Mouse (Mus musculus) stomach, postnatal 0 days (tissue): ENCODE results near the gene Arih2. TPM values are rescaled to one million over a fixed set of nuclear protein-coding genes. Genes with fewer than 3 reads are reported as not detected.
"Not testable (repeated sequence)": the region's sequence is repeated elsewhere in the genome, so short reads cannot be mapped to it uniquely, and the experiment has no call there.

Experiments used
- ATAC-seq: fragments of 200-750 bp; cut with Nextera tagmentation; 2 replicates; pipeline ENCODE4 v1.8.0; 2017; ENCODE audit not compliant: low FRiP score, low TSS enrichment
- DNase-seq: peaks from one replicate; pipeline ENCODE4 v3.0.0-alpha.2; 2016; ENCODE audit warnings: low spot score
- H3K27ac ChIP-seq: fragments of 300-500 bp; sonication (generic); replicated peaks from 2 replicates; pipeline ENCODE4 v1.5.1; 2014; ENCODE audit warnings: mild to moderate bottlenecking, control low read depth
- H3K27me3 ChIP-seq: fragments of 300-500 bp; sonication (generic); 2 replicates; pipeline ENCODE4 v1.6.1; 2014; ENCODE audit warnings: low read length; ENCODE audit not compliant: control insufficient read depth, insufficient read depth
- H3K36me3 ChIP-seq: fragments of 300-500 bp; sonication (generic); 2 replicates; pipeline ENCODE4 v1.6.1; 2014; ENCODE audit warnings: low read length, mixed read lengths; ENCODE audit not compliant: control insufficient read depth, insufficient read depth
- H3K4me1 ChIP-seq: fragments of 300-500 bp; sonication (generic); replicated peaks from 2 replicates; pipeline ENCODE4 v1.6.1; 2014; ENCODE audit warnings: antibody characterized with exemption; ENCODE audit not compliant: control insufficient read depth, insufficient read depth
- H3K4me2 ChIP-seq: fragments of 300-500 bp; sonication (generic); replicated peaks from 2 replicates; pipeline ENCODE4 v1.6.1; 2014; ENCODE audit warnings: low read depth, mild to moderate bottlenecking, control low read depth, moderate library complexity
- H3K4me3 ChIP-seq: fragments of 300-500 bp; sonication (generic); 2 replicates; pipeline ENCODE4 v1.5.1; 2014; ENCODE audit warnings: low read depth, low read length, control low read depth
- H3K9ac ChIP-seq: fragments of 300-500 bp; sonication (generic); 2 replicates; pipeline ENCODE4 v1.6.1; 2014; ENCODE audit warnings: mild to moderate bottlenecking, low read length, control low read depth, mixed read lengths
- H3K9me3 ChIP-seq: fragments of 300-500 bp; sonication (generic); 2 replicates; pipeline ENCODE4 v1.6.1; 2016; ENCODE audit warnings: low read length; ENCODE audit not compliant: control insufficient read depth
- CTCF ChIP-seq: IDR thresholded peaks from 2 replicates; pipeline ENCODE4 v1.5.1; 2016; ENCODE audit warnings: antibody characterized with exemption, low read depth, mild to moderate bottlenecking, moderate library complexity
- EP300 ChIP-seq: optimal IDR thresholded peaks from 2 replicates; pipeline ENCODE3; 2016; ENCODE audit warnings: antibody characterized with exemption
- WGBS: fragments of 180-500 bp; shearing (Covaris S2); extraction: QIAGEN DNeasy Blood & Tissue Kit; methylation state at CpG from one replicate; pipeline ENCODE4 v1.1.7; 2014; 5-methylcytosine and 5-hydroxymethylcytosine counted together
- polyA plus RNA-seq: library from polyadenylated mRNA; unstranded; fragments of >200 nt; fragmentation: Nextera tagmentation; extraction: Ambion mirVana; gene quantifications from 2 replicates; pipeline ENCODE4 v1.2.1, GENCODE M21; 2015

The Arih2 gene
- polyA plus RNA-seq, 1 experiment from 2014 or later, result 25.1 TPM

DNA sequence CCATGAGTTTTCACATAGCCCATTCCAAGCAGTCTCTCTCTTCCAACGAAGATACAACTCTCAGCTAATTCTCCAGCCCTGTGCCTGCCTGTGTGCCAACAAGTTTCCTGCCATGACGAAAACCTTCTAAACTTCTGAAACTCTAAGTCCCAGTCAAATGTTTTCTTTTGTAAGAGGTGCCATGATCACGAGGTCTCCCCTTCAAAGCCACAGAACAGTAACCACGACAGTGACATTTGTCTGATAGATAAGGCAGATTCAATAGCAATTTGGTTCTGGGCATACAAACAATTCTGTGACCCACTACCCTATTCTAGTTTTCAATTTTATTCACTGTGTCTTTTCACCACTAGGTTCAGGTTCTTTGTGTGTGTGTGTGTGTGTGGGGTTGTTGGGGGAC lies 21.0 kb downstream of the Arih2 start:
- no peaks in the 10 kb centered on the region for H3K27me3 ChIP-seq
- DNase-seq, result no peak
- ATAC-seq, result no peak

DNA sequence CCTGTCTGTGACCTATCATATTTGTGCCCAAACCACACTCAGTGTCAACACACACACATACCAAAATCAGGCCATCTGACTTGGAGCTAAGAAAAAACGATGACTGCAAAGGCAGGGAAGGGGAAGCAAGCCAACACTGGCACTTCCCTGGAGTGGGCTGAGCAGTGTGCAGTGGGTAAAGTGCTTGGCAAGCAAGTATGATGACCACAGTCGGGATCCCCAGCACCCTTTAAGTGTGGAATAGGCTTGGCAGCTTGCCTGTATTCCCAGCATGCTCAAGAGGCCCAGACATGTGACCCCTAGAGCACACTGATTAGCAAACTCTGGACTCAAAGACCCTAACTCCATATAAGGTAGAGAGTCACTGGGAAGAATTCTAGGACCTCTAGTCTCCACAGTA lies 22.7 kb downstream of the Arih2 start:
- ATAC-seq (0 out of 2 replicates have a peak, but pooled peaks have one; percentile 35), DNase-seq (no peak)
- Histone ChIP-seq H3K4me3 (no peak overlapping the region), H3K4me1 (no peaks in the 10 kb centered on the region), H3K9me3 (no peaks in the 10 kb centered on the region), H3K9ac (no peak overlapping the region), H3K27me3 (no peaks in the 10 kb centered on the region), H3K27ac (no peak overlapping the region), H3K36me3 (no peaks in the 10 kb centered on the region; the same call in 1 of the 2 replicates), H3K4me2 (no peak overlapping the region)
- WGBS, result 49% methylated on average over 2 of the region's 2 CpGs
- TF ChIP-seq CTCF (no peak), EP300 (no peak)

More for the DNA sequence above, 21.0 kb downstream of the Arih2 start:
- no peak overlapping the region for H3K27ac ChIP-seq
- TF ChIP-seq EP300 (no peak), CTCF (no peak)
- no peak overlapping the region for H3K9ac ChIP-seq
- no peak overlapping the region for H3K4me3 ChIP-seq
- H3K4me2 ChIP-seq, result no peak overlapping the region
- H3K9me3 ChIP-seq, result no peaks in the 10 kb centered on the region
- 64% methylated on average over 4 of the region's 4 CpGs for WGBS
- no peaks in the 10 kb centered on the region; the same call in 1 of the 2 replicates for H3K36me3 ChIP-seq
- H3K4me1 ChIP-seq, result no peaks in the 10 kb centered on the region

DNA sequence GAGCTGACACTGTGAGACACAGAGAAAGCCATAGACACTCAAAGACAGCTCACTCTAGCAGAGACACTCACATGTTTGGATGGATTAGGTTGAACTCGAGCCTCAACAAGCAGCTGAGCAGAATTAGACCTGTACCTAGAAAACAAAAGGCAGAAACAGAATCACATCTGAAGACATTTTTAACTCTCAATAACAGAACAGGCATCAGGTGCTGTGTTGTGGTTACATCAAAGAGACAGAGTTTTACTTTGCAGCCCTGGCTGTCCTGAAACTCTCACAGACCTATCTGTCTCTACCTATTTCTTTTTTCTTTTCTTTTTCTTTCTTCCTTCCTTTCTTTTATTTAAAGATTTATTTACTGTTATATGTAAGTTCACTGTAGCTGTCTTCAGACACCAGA lies 31.9 kb downstream of the Arih2 start:
- no peak for ATAC-seq
- DNase-seq, result no peak
- 82% methylated on average over 1 of the region's 1 CpGs for WGBS
- no peaks in the 10 kb centered on the region for H3K4me1 ChIP-seq
- TF ChIP-seq CTCF (no peak), EP300 (no peak)
- H3K9me3 ChIP-seq, result no peaks in the 10 kb centered on the region
- H3K9ac ChIP-seq, result no peak overlapping the region
- no peak overlapping the region for H3K27ac ChIP-seq
- no peak overlapping the region for H3K4me3 ChIP-seq
- H3K27me3 ChIP-seq, result no peaks in the 10 kb centered on the region
- no peak overlapping the region for H3K4me2 ChIP-seq
- peaks cover 10% of the 10 kb centered on the region for H3K36me3 ChIP-seq

DNA sequence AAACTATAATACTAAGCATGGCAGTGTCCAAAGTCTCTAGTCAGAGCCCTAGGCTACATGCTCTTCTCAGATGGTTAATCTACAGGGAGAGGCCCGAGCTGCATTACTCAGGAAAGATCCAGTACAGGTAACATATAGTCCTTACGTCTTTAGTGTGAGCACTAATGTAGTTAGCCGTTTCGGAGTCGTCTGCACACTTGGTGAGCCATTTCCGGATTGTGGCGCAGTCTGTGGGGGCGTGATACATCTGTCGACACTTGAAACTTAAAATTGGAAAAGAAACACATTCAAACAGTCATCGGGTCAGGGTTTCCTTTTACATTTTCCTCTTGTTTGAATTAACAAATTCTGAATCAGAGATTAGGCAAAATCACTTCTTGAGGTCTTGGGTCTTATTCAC lies 37.7 kb downstream of the Arih2 start:
- TF ChIP-seq EP300 (no peak), CTCF (no peak)
- WGBS, result 96% methylated on average over 10 of the region's 10 CpGs
- Histone ChIP-seq H3K4me2 (no peak overlapping the region), H3K27me3 (no peaks in the 10 kb centered on the region), H3K36me3 (peaks cover 32% of the 10 kb centered on the region; the same call in 1 of the 2 replicates), H3K9me3 (no peaks in the 10 kb centered on the region), H3K9ac (no peak overlapping the region), H3K4me1 (no peaks in the 10 kb centered on the region), H3K27ac (no peak overlapping the region), H3K4me3 (no peak overlapping the region)
- no peak for DNase-seq
- ATAC-seq, result no peak

DNA sequence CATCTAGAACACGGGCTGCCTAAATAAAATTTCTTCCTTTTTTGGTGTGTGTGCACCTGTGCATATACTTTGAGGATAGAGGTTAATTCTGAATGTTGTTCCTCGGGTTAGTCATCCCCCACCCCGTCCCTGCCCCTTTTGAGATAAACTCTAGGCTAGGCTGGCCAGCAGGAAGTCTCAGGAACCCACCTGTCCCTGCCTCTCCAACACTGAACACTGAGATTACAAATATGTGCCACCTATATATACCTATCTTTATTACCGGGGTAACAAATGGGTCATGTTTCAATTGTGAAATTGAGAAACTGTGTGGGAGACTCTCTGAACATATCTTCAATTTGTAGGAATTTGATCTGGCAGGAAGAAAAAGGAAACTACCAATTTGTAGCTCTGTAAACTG lies 40.3 kb downstream of the Arih2 start:
- Histone ChIP-seq H3K4me3 (no peak overlapping the region), H3K27ac (no peak overlapping the region), H3K9me3 (no peaks in the 10 kb centered on the region), H3K4me2 (no peak overlapping the region), H3K4me1 (no peaks in the 10 kb centered on the region), H3K27me3 (no peaks in the 10 kb centered on the region), H3K36me3 (peaks cover 34% of the 10 kb centered on the region), H3K9ac (no peak overlapping the region)
- 86% methylated on average over 4 of the region's 4 CpGs for WGBS
- ATAC-seq (0 out of 2 replicates have a peak, but pooled peaks have one; percentile 40), DNase-seq (no peak)
- TF ChIP-seq EP300 (no peak), CTCF (no peak)

DNA sequence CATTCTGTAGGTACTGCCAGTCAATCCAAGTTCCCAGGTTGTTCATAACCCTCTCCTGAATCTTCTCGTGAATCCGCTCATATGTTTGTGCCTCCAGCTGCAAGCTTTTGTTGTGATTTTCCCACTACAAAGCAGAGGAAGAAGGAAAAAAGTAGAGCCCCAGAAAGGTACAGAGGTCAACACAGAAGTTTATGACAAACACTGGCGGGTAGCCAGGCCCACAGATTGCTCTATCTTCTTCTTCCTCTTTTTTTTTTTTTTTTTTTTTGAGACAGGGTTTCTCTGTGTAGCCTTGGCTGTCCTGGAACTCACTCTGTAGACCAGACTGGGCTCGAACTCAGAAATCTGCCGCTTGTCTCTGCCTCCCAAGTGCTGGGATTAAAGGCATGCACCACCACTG lies 41.3 kb downstream of the Arih2 start:
- H3K4me3 ChIP-seq, H3K4me2 ChIP-seq, DNase-seq, H3K27ac ChIP-seq, H3K27me3 ChIP-seq, H3K9ac ChIP-seq, H3K9me3 ChIP-seq, ATAC-seq, H3K4me1 ChIP-seq: not testable (repeated sequence)
- 91% methylated on average over 5 of the region's 5 CpGs for whole genome bisulfite sequencing
- peaks cover 37% of the 10 kb centered on the region for H3K36me3 ChIP-seq
